Mouse (Mus musculus): ENCODE data around the gene Ezr. TPM values are rescaled to one million over a fixed set of nuclear protein-coding genes. Genes with fewer than 3 reads are reported as not detected.

Ezr gene
- polyA plus RNA-seq (2017; shearing (Covaris generic)): 373 TPM

DNA sequence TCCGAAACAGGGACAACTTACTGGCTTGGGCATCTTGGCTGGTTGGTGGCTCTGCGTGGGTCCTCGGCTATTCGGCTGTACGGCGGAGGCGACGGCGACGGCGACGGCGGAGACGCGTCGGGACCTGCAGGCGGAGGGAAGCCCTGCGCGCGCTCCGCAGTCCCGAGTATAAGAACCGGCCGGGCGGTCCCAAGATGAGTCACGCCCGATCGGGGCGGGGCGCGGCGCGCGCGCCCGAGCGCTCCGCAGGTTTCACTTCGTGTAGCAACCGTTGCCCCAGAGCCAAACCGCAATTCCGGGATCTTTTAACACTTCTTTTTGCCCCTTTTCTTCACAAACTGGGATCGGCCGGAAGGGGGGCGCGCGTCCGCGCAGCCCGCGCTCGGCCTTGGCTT lies at the start of gene Ezr:
TSS of gene Ezr (minus strand) at position 174 of the 395 bp plus-strand sequence.

Other genes starting within 250 kb of the Ezr start
- 38.8 TPM for gene Dynlt1c, start 181.1 kb downstream of the Ezr start, polyA plus RNA-seq (2017; shearing (Covaris generic))
- 56.0 TPM for gene Dynlt1f, start 126.9 kb downstream of the Ezr start, polyA plus RNA-seq (2017; shearing (Covaris generic))
- gene Sytl3, start 123.7 kb downstream of the Ezr start, polyA plus RNA-seq (2017; shearing (Covaris generic)): 1.3 TPM
- 28.9 TPM for gene Rsph3b, start 165.9 kb upstream of the Ezr start, polyA plus RNA-seq (2017; shearing (Covaris generic))
- gene Tagap1, start 178.4 kb upstream of the Ezr start, polyA plus RNA-seq (2017; shearing (Covaris generic)): 64.8 TPM
- 1,145 TPM for gene Rnaset2b, start 187.8 kb upstream of the Ezr start, polyA plus RNA-seq (2017; shearing (Covaris generic))
- gene Gm49721, start 196.1 kb upstream of the Ezr start, polyA plus RNA-seq (2017; shearing (Covaris generic)): 0.93 TPM
- gene Gm1604a, start 242.8 kb upstream of the Ezr start, polyA plus RNA-seq (2017; shearing (Covaris generic)): not detected

Measured in CD4-positive, CD25-positive, alpha-beta regulatory T cell (primary cell).